Mouse (Mus musculus) heart, embryonic 11.5 days (tissue): ENCODE measurements around the gene Lef1. TPM values are rescaled to one million over a fixed set of nuclear protein-coding genes. Genes with fewer than 3 reads are reported as not detected.

Experiments
- ATAC-seq: fragments of 200-750 bp; cut with Nextera tagmentation; replicated peaks from 2 replicates; pipeline ENCODE4 v1.8.0; 2017; ENCODE audit warnings: moderate library complexity; ENCODE audit not compliant: insufficient number of reproducible peaks, low FRiP score, low TSS enrichment
- H3K27ac ChIP-seq: fragments of 300-500 bp; sonication (generic); 2 replicates; pipeline ENCODE4 v1.5.1; 2014; ENCODE audit warnings: mild to moderate bottlenecking, low read depth, low read length
- H3K27me3 ChIP-seq: fragments of 300-500 bp; sonication (generic); 2 replicates; pipeline ENCODE4 v1.6.1; 2014; ENCODE audit warnings: mild to moderate bottlenecking, low read length, mixed read lengths; ENCODE audit not compliant: control insufficient read depth, insufficient read depth
- H3K36me3 ChIP-seq: fragments of 300-500 bp; sonication (generic); 2 replicates; pipeline ENCODE4 v1.6.1; 2014; ENCODE audit warnings: mild to moderate bottlenecking, low read length, moderate library complexity, mixed read lengths; ENCODE audit not compliant: control insufficient read depth, insufficient read depth
- H3K4me1 ChIP-seq: fragments of 300-500 bp; sonication (generic); 2 replicates; pipeline ENCODE4 v1.6.1; 2014; ENCODE audit warnings: low read length; ENCODE audit not compliant: control insufficient read depth, insufficient read depth
- H3K4me2 ChIP-seq: fragments of 300-500 bp; sonication (generic); 2 replicates; pipeline ENCODE4 v1.6.1; 2014; ENCODE audit warnings: mild to moderate bottlenecking, moderate library complexity
- H3K4me3 ChIP-seq: fragments of 300-500 bp; sonication (generic); 2 replicates; pipeline ENCODE4 v1.5.1; 2014; ENCODE audit warnings: low read depth, low read length
- H3K9ac ChIP-seq: fragments of 300-500 bp; sonication (generic); 2 replicates; pipeline ENCODE4 v1.6.1; 2014; ENCODE audit warnings: mild to moderate bottlenecking, low read depth, low read length, moderate library complexity
- H3K9me3 ChIP-seq: fragments of 300-500 bp; sonication (generic); replicated peaks from 2 replicates; pipeline ENCODE4 v1.6.1; 2016; ENCODE audit warnings: low read length; ENCODE audit not compliant: control insufficient read depth
- WGBS: fragments of 180-500 bp; shearing (Covaris S2); extraction: QIAGEN DNeasy Blood & Tissue Kit; methylation state at CpG from one replicate; pipeline ENCODE4 v1.1.7; 2014; ENCODE audit not compliant: insufficient replicate concordance; 5-methylcytosine and 5-hydroxymethylcytosine counted together
- polyA plus RNA-seq: library from polyadenylated mRNA; unstranded; fragments of >200 nt; fragmentation: Nextera tagmentation; extraction: Ambion mirVana; gene quantifications from 2 replicates; pipeline ENCODE4 v1.2.1, GENCODE M21; 2014

Gene Lef1
- polyA plus RNA-seq, 1 experiment from 2014 or later = 19.6 TPM

- Histone ChIP-seq H3K4me1 (peaks cover 11% of the 10 kb centered on the region), H3K36me3 (no peaks in the 10 kb centered on the region), H3K4me3 (no peak overlapping the region), H3K27me3 (peaks cover 15% of the 10 kb centered on the region), H3K9me3 (no peaks in the 10 kb centered on the region), H3K9ac (no peak overlapping the region), H3K27ac (no peak overlapping the region), H3K4me2 (no peak overlapping the region)
- 41% methylated on average over 13 of the region's 13 CpGs for WGBS
- ATAC-seq = no peak
Measured at GRCm38 (mm10) chr3:131102191-131102774, 8.0 kb upstream of the Lef1 start.

DNA sequence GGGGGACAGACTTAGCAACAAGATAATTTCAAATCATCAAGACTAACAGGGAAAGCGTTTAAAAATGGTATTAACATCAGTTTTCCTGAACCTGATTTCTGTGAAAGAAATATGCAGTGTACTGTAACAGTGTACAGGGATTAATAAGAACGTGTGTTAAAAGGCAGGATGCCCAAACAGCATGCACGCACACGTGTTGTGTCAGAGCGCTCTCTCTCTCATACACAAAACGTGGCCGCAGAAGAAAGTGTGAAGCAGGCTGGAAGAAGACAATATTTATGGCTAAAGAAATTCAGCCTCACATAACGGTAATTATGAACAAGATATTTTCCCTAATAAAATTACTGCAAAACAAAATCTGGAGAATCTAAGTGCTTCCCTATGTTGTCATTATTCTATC lies 4.9 kb upstream of the Lef1 start:
- ATAC-seq = no peak
- H3K4me2 ChIP-seq = peak overlapping the region; percentile 72
- WGBS = 58% methylated on average over 8 of the region's 8 CpGs
- no peak overlapping the region for H3K9ac ChIP-seq
- no peak overlapping the region for H3K27ac ChIP-seq
- peaks cover 26% of the 10 kb centered on the region for H3K4me1 ChIP-seq
- H3K27me3 ChIP-seq = peaks cover 28% of the 10 kb centered on the region
- no peaks in the 10 kb centered on the region for H3K36me3 ChIP-seq
- H3K4me3 ChIP-seq = no peak overlapping the region; the same call in 1 of the 2 replicates
- no peaks in the 10 kb centered on the region for H3K9me3 ChIP-seq

DNA sequence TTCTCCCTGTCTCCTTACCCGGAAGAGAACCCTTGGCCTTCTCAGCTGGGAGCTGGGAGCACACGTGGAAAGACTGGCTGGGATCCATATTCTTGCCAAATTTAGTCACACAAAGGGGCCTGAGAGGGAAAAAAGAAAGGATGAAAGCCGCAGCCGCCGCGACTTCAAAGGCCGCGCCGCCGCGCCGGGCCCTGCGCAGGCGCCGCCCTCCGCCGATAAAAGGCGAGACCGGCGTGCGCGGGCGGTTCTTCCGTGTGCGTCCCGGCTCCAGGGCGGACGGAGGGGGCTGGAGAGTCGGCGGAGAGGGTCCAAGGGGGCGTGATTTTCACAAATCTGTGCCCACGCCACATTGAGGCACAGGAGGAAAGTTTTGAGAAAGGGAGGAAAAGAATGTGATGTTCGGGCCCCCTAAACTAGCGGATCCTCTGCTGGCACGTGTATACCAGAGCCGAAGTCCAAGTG lies 4.3 kb upstream of the Lef1 start:
- Histone ChIP-seq H3K27me3 (peaks cover 28% of the 10 kb centered on the region), H3K36me3 (no peaks in the 10 kb centered on the region), H3K27ac (no peak overlapping the region), H3K9me3 (no peaks in the 10 kb centered on the region), H3K9ac (peak overlapping the region; percentile 56), H3K4me2 (peak overlapping the region; percentile 72), H3K4me1 (peaks cover 26% of the 10 kb centered on the region), H3K4me3 (peak overlapping the region; percentile 43)
- 2% methylated on average over 36 of the region's 36 CpGs for WGBS
- ATAC-seq = peak; percentile 47; the same call in 1 of the 2 replicates

- Histone ChIP-seq H3K36me3 (no peaks in the 10 kb centered on the region), H3K4me1 (peaks cover 26% of the 10 kb centered on the region), H3K27me3 (peaks cover 30% of the 10 kb centered on the region), H3K9me3 (no peaks in the 10 kb centered on the region), H3K27ac (no peak overlapping the region), H3K9ac (peak overlapping the region; percentile 56), H3K4me3 (peak overlapping the region; percentile 43), H3K4me2 (peak overlapping the region; percentile 72)
- peak; percentile 37; the same call in 1 of the 2 replicates for ATAC-seq
- WGBS = 1% methylated on average over 45 of the region's 45 CpGs
Measured at GRCm38 (mm10) chr3:131106451-131107291, 3.6 kb upstream of the Lef1 start.

DNA sequence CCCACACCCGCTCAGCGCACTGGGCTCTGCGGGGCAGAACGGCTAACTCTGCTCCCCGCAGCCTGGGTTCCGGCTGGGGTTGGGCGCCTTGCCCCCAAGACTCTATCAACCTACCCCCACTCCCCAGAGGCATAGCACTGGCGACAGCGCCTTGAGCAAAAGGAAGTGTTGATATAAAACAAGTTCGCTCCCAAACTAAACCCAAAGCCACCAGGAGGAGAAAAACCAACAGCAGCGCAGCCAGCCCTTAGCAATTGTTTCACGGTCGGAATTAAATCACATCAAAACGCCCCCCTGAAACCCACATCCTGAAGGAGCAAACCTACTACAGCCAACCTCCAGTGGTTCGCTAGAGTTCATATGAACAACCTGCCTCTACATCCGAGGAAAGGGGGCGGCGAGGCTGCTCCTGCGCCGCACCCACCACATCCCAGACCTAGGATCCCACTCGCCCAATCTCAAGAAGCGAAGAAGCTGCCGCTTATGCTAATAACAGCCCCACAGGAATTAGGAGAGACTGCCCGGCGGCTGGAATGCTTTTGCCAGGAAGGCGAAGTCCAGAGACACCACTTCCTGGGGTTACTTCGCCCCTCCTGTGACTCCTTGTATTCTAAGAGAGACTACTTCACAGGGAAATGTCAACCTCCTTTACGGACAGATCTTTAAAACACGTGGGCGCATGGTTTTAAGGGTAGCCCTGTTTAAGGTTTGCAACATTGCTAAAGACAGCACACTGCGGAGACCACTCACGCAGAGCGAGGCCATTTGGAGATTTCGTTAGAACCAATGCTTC lies 2.8 kb upstream of the Lef1 start:
- ATAC-seq = no peak
- peaks cover 32% of the 10 kb centered on the region for H3K27me3 ChIP-seq
- peaks cover 26% of the 10 kb centered on the region for H3K4me1 ChIP-seq
- peak overlapping the region; percentile 43 for H3K4me3 ChIP-seq
- no peaks in the 10 kb centered on the region for H3K36me3 ChIP-seq
- H3K9me3 ChIP-seq = no peaks in the 10 kb centered on the region
- WGBS = 2% methylated on average over 34 of the region's 34 CpGs
- no peak overlapping the region for H3K27ac ChIP-seq
- H3K4me2 ChIP-seq = peak overlapping the region; percentile 72
- H3K9ac ChIP-seq = peak overlapping the region; percentile 56; the same call in 1 of the 2 replicates

DNA sequence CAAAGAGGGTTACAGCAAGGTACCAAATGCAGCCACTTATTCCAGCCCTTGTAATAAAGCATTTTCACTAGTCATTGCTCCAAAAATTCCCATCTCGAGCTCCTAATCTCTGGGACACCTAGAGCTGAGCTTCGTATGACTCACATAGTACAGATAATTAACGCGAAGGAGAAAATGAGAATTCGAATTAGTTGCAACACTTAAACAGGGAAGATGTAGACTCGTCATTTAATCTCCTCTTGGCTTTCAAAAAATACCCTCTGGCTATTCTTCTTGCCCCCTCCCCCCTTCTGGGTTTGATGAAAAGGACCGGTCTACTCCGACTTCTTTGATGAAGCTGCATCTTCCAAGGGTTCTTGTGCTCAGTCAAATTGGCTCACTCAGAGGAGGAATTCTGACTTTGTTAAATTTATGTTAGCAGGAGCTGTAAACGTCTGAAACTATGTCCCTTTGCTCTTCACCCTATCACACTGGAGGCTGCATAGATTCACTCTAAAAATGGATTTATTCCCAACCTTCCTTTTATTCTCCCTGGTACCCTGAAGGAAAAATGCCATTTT lies 2.1 kb upstream of the Lef1 start:
- ATAC-seq = no peak

DNA sequence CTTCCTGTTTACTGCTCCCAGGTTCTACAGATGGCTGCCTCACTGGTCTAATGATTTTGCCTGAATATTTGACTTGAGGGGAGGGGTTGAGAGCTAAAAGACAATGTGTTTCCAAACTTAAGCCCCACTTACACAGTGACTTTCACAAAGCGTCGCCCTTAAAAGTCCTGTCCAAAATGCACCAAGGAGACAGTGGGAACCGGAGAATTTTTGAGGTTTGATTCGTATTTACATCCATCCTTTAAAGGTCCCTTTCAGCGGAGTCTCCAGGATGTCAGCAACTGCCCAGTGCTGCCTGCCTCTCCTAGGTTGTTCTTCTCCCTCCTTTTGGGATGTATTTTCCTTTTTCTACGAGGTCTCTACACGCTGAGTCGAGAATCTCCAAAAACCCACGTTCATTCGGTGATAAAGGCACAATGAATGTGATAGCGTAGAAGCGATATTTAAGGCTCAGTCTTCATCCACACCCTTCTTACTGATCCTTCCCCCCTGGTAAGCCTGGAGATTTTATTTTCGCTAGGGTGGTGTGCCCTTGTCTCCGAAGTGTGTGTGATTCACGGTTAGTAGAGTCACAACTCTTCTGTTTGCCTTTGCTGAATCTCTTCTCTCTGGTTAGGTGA lies 1.1 kb upstream of the Lef1 start:
- 2% methylated on average over 15 of the region's 15 CpGs for WGBS
- Histone ChIP-seq H3K27ac (no peak overlapping the region), H3K4me1 (peaks cover 26% of the 10 kb centered on the region)

More for the DNA sequence above, 2.1 kb upstream of the Lef1 start:
- Histone ChIP-seq H3K4me1 (peaks cover 26% of the 10 kb centered on the region), H3K9ac (no peak overlapping the region), H3K4me3 (peak overlapping the region; percentile 43), H3K4me2 (peak overlapping the region; percentile 72), H3K36me3 (no peaks in the 10 kb centered on the region), H3K9me3 (no peaks in the 10 kb centered on the region), H3K27me3 (peaks cover 36% of the 10 kb centered on the region), H3K27ac (no peak overlapping the region)
- WGBS = 4% methylated on average over 9 of the region's 9 CpGs

DNA sequence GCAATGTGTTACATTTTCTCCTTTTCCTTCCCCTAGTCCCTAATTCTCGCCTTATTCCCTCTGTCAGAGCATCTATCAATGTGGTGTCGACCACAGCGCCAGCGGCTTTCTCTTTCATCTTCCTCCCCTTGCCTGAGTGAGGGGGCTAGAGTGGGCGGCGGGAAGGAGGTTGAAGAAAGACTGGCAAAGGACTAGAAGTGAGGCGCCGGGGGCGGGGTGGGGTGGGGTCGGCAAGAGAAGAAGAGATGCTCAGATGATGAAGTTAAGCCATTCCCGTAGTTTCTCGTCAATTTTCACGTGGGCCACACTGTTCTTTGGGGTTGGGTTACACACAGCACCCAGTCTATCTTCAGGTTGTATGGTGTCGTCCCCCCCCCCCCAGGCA lies 593 bp upstream of the Lef1 start:
- Histone ChIP-seq H3K27ac (no peak overlapping the region), H3K9ac (no peak overlapping the region; the same call in 1 of the 2 replicates), H3K27me3 (peaks cover 35% of the 10 kb centered on the region), H3K9me3 (no peaks in the 10 kb centered on the region), H3K4me3 (peak overlapping the region; percentile 64), H3K4me1 (peaks cover 26% of the 10 kb centered on the region), H3K36me3 (no peaks in the 10 kb centered on the region), H3K4me2 (peak overlapping the region; percentile 89)
- ATAC-seq = no peak
- WGBS = under 1% methylated on average over 13 of the region's 14 CpGs

More for the DNA sequence above, 1.1 kb upstream of the Lef1 start:
- peak overlapping the region; percentile 89 for H3K4me2 ChIP-seq
- H3K27me3 ChIP-seq = peaks cover 35% of the 10 kb centered on the region
- no peaks in the 10 kb centered on the region for H3K36me3 ChIP-seq
- H3K9me3 ChIP-seq = no peaks in the 10 kb centered on the region
- H3K4me3 ChIP-seq = peak overlapping the region; percentile 64
- ATAC-seq = no peak
- no peak overlapping the region for H3K9ac ChIP-seq
